Mouse (Mus musculus): ENCODE measurements around the gene Capn8.

DNA sequence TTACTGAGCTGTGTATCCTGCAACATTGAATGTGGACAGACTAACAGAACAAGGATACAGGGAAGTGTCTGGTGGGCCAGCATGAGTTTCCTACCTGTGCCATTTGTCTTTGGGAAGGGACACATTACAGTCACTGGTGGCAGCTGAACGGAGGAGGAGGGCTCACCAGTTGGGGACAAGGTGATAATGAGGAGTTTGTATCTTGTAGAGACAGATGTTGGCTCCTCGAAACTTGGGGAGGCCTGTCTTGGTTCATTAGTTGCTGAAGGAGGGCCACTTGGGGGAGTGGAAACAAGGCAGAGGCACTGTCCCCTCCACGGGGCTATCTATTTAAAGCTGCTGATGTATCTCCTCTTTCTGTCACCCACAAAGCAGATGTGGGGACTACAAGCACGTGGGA lies 75.3 kb downstream of the Capn8 start:
- TF ChIP-seq CTCF (IDR thresholded peaks at IDR 0.05; ENCODE audit: low read depth, low read length) = no peak
- no peak for TF ChIP-seq POLR2AphosphoS5 (IDR thresholded peaks at IDR 0.05; ENCODE audit: insufficient replicate concordance, low read depth, low read length)
- no peak for TF ChIP-seq TAL1 (conservative IDR thresholded peaks at IDR 0.05; ENCODE audit: low read depth, low read length)
- TF ChIP-seq GATA2 (IDR thresholded peaks at IDR 0.05; ENCODE audit: borderline replicate concordance, low read depth, low read length) = no peak
- TF ChIP-seq GATA1 (IDR thresholded peaks at IDR 0.05; ENCODE audit: borderline replicate concordance, low read length) = no peak
